Mouse (Mus musculus): ENCODE data around the gene Lpin3. TPM values are rescaled to one million over a fixed set of nuclear protein-coding genes. Genes with fewer than 3 reads are reported as not detected.

Gene Lpin3
- polyA plus RNA-seq, 1 experiment from 2014 or later: 0.55 TPM

DNA sequence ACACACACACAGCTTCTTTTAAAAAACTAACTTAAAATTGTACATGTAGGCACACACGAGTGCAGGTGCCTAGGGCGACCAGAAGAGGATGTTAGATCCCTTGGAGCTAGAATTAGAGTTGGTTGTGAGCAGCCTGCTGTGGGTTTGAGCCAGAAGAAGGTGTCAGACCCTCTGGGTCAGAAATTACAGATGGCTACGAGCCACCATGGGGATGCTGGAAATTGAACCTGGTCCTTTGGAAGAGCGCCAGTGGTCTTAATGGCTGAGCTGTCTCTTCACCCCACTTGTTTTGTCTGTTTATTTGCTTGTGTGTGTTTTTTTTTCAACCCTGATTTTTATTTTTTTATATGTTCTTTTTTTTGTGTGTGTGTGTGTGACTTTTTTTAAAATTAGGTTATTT is 54.0 kb downstream of the Lpin3 start:
- no peak for DNase-seq
- H3K27ac ChIP-seq: no peak overlapping the region
- H3K27me3 ChIP-seq: no peaks in the 10 kb centered on the region
- no peak overlapping the region for H3K4me2 ChIP-seq
- H3K9ac ChIP-seq: no peak overlapping the region
- H3K36me3 ChIP-seq: no peaks in the 10 kb centered on the region
- no peaks in the 10 kb centered on the region for H3K4me1 ChIP-seq (replicated peaks)
- H3K9me3 ChIP-seq (replicated peaks): no peaks in the 10 kb centered on the region
- no peak overlapping the region for H3K4me3 ChIP-seq (replicated peaks)
- no peak for ATAC-seq (ENCODE audit: low read depth)
- WGBS (ENCODE audit: insufficient replicate concordance): 65% methylated on average over 4 of the region's 4 CpGs

DNA sequence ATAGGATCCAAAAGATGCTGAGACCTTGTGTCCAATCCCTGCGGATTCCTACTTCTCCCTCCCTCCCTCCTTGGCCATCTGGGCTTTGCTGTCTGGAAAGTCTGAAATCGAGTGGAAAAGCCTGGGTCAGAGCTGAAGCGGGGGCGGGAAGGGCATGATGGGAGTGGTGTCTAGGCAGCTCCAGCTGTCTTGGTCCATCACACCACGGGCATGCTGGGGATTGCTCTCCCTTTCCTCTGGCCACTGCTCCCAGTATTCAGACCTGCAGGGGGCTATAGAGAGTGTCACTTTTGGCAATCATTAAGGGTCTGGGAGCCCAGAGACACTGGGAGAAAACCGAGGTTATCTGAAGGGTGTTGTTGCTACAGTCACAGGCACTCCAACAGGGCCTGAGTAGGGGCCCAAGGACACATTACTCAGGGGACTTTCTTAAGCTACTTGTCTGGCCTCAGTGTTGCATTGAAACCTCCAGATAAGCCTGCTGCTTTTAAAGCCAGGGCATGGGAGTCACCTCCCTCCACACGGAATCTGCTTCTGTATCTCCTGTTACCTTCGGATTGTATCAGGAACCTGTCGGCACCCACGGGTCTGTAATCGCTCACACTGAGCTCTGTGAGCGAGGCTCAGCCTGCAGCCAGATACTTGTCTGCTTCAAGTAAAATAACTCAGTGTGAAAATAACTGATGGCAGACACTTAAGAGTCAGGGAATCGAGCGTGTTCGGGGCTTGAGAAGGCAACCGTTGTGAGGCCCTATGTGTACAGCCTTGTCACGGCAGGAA is 60.6 kb downstream of the Lpin3 start:
- no peak overlapping the region for H3K4me2 ChIP-seq
- H3K36me3 ChIP-seq: no peaks in the 10 kb centered on the region
- H3K4me3 ChIP-seq (replicated peaks): no peak overlapping the region
- ATAC-seq (ENCODE audit: low read depth): no peak
- no peak overlapping the region for H3K9ac ChIP-seq
- no peaks in the 10 kb centered on the region for H3K9me3 ChIP-seq (replicated peaks)
- H3K27me3 ChIP-seq: no peaks in the 10 kb centered on the region
- no peak for DNase-seq
- 69% methylated on average over 17 of the region's 17 CpGs for WGBS (ENCODE audit: insufficient replicate concordance)
- H3K27ac ChIP-seq: no peak overlapping the region
- no peaks in the 10 kb centered on the region for H3K4me1 ChIP-seq (replicated peaks)

DNA sequence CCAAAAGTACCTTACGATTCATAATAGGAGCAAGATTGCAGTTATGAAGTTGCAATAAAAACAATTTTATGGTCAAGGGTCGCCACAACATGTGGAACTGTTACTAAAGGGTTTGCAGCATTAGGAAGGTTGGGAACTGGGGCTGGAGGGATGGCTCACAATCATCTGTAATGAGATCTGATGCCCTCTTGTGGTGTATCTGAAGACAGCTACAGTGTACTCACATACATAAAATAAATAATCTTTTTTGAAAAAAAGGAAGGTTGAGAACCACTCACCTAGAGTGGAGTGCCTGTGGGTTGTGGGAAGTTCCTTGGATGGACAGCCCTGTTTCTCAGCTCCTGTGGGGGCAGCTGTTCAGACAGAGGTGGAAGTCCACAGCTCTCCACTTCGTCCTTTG is 62.0 kb downstream of the Lpin3 start:
- no peak for DNase-seq
- H3K36me3 ChIP-seq: no peaks in the 10 kb centered on the region
- ATAC-seq (ENCODE audit: low read depth): no peak
- H3K9me3 ChIP-seq (replicated peaks): no peaks in the 10 kb centered on the region
- H3K4me2 ChIP-seq: no peak overlapping the region
- WGBS (ENCODE audit: insufficient replicate concordance): 54% methylated on average over 3 of the region's 3 CpGs
- H3K27me3 ChIP-seq: no peaks in the 10 kb centered on the region
- no peaks in the 10 kb centered on the region for H3K4me1 ChIP-seq (replicated peaks)
- no peak overlapping the region for H3K9ac ChIP-seq
- H3K27ac ChIP-seq: no peak overlapping the region
- H3K4me3 ChIP-seq (replicated peaks): no peak overlapping the region

DNA sequence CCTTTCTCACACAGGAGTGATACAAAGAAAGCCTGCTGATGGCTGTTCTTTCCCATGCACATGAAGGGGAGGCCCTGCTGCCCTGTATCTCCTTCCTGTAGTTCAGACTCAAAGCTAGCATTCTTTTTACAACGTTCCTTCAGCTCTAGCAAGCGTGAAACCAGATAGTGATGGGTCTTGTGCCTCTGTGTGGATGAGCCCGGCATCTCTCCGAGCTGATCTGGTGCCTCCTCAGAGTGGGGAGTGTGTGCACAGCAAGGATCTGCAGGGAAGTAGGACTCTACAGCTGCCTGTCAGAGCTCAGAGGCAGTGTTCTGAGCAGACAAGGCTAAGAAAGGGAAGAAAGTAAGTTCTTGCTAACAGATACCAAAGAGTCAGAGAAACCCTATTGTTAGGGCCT is 71.1 kb downstream of the Lpin3 start:
- Histone ChIP-seq H3K4me3 (replicated peaks) (no peak overlapping the region), H3K27ac (no peak overlapping the region), H3K27me3 (no peaks in the 10 kb centered on the region), H3K4me1 (replicated peaks) (no peaks in the 10 kb centered on the region), H3K36me3 (peaks cover 55% of the 10 kb centered on the region), H3K9me3 (replicated peaks) (no peaks in the 10 kb centered on the region), H3K4me2 (no peak overlapping the region), H3K9ac (no peak overlapping the region)
- 73% methylated on average over 4 of the region's 4 CpGs for WGBS (ENCODE audit: insufficient replicate concordance)
- DNase-seq: no peak
- ATAC-seq (ENCODE audit: low read depth): no peak

DNA sequence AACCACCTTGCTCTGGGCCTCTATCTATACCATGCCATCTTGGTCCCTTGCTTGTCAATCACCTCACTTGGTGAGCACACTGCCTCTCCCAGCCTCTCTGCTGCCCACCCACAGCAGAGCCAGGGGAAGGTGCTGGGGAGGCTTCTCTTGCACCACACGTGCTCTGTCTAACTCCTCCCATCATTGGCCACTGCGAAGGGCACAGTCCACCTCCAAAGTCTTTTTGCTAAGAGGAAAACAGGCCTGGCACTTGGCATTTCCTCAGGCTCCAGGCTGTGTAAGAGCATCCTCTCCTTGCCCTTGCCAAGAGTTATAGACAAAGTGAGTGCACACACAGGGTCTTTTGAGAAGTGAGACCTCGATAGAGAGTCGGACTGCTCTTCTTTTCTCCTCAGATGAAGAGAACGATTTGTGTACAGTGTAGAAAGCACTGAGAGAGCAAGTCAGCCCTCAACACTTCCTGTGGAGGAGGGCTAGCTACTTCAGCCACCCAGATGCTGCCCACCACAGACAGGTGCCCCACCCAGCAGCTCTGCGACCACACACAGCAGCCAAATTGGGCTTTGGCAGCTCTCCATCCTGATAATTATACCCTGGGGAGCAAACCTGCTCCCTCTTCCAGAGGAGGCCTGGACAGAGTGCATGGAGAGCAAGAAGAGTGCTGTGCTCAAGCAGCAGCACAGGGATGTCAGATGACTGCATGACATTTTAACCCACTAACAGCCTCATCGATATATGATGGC is 72.8 kb downstream of the Lpin3 start:
- peaks cover 58% of the 10 kb centered on the region for H3K36me3 ChIP-seq
- H3K9me3 ChIP-seq (replicated peaks): no peaks in the 10 kb centered on the region
- H3K27ac ChIP-seq: no peak overlapping the region
- 75% methylated on average over 7 of the region's 7 CpGs for WGBS (ENCODE audit: insufficient replicate concordance)
- H3K4me3 ChIP-seq (replicated peaks): no peak overlapping the region
- H3K4me2 ChIP-seq: no peak overlapping the region
- no peaks in the 10 kb centered on the region for H3K27me3 ChIP-seq
- no peaks in the 10 kb centered on the region for H3K4me1 ChIP-seq (replicated peaks)
- ATAC-seq (ENCODE audit: low read depth) (no peak), DNase-seq (no peak)
- no peak overlapping the region for H3K9ac ChIP-seq

DNA sequence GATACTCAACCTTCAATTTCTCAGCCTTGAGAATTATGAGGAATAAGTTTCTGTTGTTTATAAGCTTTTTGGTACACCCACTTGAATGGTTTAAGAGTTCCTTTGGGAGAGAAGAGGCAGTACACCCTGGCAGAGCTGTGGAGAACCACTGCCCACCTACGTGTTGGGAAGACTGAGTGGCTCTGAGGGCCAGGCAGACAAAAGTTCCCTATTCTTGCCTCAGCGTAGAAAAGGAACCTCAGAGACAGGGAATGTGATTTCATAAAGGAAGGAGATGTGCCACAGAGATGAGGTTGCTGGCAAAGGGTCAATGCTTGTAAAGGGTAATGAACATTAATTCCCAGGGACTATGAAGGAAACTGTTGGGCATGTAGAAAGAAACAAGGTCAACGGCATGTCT is 74.1 kb downstream of the Lpin3 start:
- H3K9ac ChIP-seq: no peak overlapping the region
- no peaks in the 10 kb centered on the region for H3K27me3 ChIP-seq
- H3K27ac ChIP-seq: no peak overlapping the region
- no peak overlapping the region for H3K4me3 ChIP-seq (replicated peaks)
- DNase-seq: no peak
- H3K4me1 ChIP-seq (replicated peaks): no peaks in the 10 kb centered on the region
- no peak for ATAC-seq (ENCODE audit: low read depth)
- WGBS (ENCODE audit: insufficient replicate concordance): 80% methylated on average over 3 of the region's 3 CpGs
- H3K36me3 ChIP-seq: peaks cover 48% of the 10 kb centered on the region
- no peaks in the 10 kb centered on the region for H3K9me3 ChIP-seq (replicated peaks)
- no peak overlapping the region for H3K4me2 ChIP-seq

DNA sequence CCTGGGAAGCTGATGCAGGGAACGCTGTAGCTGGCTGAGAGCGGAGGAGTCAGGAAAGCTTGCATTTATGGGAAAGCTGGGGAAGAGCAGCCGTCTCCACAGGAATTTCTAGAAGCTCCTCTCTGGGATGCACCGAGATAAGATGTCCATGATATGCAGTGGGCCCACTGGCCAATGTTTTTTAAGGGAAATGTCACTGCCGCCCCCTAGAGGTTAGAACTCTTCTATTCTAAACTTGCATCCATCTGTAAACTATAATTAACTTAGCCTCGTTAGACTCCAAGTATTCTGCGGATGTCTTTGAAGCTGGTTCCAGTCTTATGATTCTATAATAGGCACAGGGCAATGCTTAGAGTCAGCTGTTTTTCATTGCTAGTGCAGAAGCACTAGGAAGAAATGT is 74.9 kb downstream of the Lpin3 start:
- H3K27ac ChIP-seq: no peak overlapping the region
- no peak overlapping the region for H3K9ac ChIP-seq
- 70% methylated on average over 7 of the region's 7 CpGs for WGBS (ENCODE audit: insufficient replicate concordance)
- H3K36me3 ChIP-seq: peaks cover 45% of the 10 kb centered on the region
- DNase-seq (no peak), ATAC-seq (ENCODE audit: low read depth) (no peak)
- H3K4me1 ChIP-seq (replicated peaks): no peaks in the 10 kb centered on the region
- no peaks in the 10 kb centered on the region for H3K9me3 ChIP-seq (replicated peaks)
- no peaks in the 10 kb centered on the region for H3K27me3 ChIP-seq
- no peak overlapping the region for H3K4me2 ChIP-seq
- H3K4me3 ChIP-seq (replicated peaks): no peak overlapping the region

Other genes starting within 250 kb of the Lpin3 start
- 70.9 and 86.6 TPM in 2 replicates for gene Top1, start 234.8 kb upstream of the Lpin3 start, polyA plus RNA-seq (2015; fragmentation: Nextera tagmentation; extraction: Ambion mirVana)
- gene Plcg1, start 149.4 kb upstream of the Lpin3 start, polyA plus RNA-seq (2015; fragmentation: Nextera tagmentation; extraction: Ambion mirVana): 4.4 and 5.2 TPM in 2 replicates
- gene Zhx3, start 7.7 kb upstream of the Lpin3 start, polyA plus RNA-seq (2015; fragmentation: Nextera tagmentation; extraction: Ambion mirVana): 2.0 and 2.1 TPM in 2 replicates
- gene Emilin3, start 31.7 kb downstream of the Lpin3 start, polyA plus RNA-seq (2015; fragmentation: Nextera tagmentation; extraction: Ambion mirVana): 0.38 and 0.53 TPM in 2 replicates
- 4.5 and 5.1 TPM in 2 replicates for gene Chd6, start 228.4 kb downstream of the Lpin3 start, polyA plus RNA-seq (2015; fragmentation: Nextera tagmentation; extraction: Ambion mirVana)